Mouse (Mus musculus) testis, adult 2 months (tissue): ENCODE measurements around the gene Bub3. TPM values are rescaled to one million over a fixed set of nuclear protein-coding genes. Genes with fewer than 3 reads are reported as not detected.

ENCODE experiments used
- H3K27ac ChIP-seq: fragments of 200-500 bp; 2 replicates; pipeline ENCODE4 v1.5.1; 2012; ENCODE audit warnings: low read depth, low read length; ENCODE audit not compliant: control insufficient read depth, insufficient read depth
- H3K27me3 ChIP-seq: fragments of 200-500 bp; 2 replicates; pipeline ENCODE4 v1.6.1; 2012; ENCODE audit warnings: mild to moderate bottlenecking, low read length, moderate library complexity; ENCODE audit not compliant: control insufficient read depth, insufficient read depth
- H3K36me3 ChIP-seq: fragments of 200-500 bp; 2 replicates; pipeline ENCODE4 v1.6.1; 2012; ENCODE audit warnings: mild to moderate bottlenecking, low read length; ENCODE audit not compliant: control insufficient read depth, insufficient read depth
- H3K4me1 ChIP-seq: fragments of 200-500 bp; 2 replicates; pipeline ENCODE4 v1.6.1; 2012; ENCODE audit warnings: low read length; ENCODE audit not compliant: control insufficient read depth, insufficient read depth
- H3K4me3 ChIP-seq: fragments of 200-500 bp; 2 replicates; pipeline ENCODE4 v1.5.1; 2012; ENCODE audit warnings: low read depth, mild to moderate bottlenecking, low read length, moderate library complexity, mixed read lengths; ENCODE audit not compliant: control insufficient read depth
- CTCF ChIP-seq: fragments of 200-500 bp; IDR thresholded peaks from 2 replicates; pipeline ENCODE4 v1.5.1; 2012; ENCODE audit warnings: low read depth, mild to moderate bottlenecking, inconsistent platforms, low read length, moderate library complexity; ENCODE audit not compliant: control insufficient read depth, insufficient read depth, insufficient replicate concordance
- POLR2A ChIP-seq: fragments of 200-500 bp; IDR thresholded peaks from 2 replicates; pipeline ENCODE4 v1.6.1; 2012; ENCODE audit warnings: low read depth, mild to moderate bottlenecking, inconsistent platforms, low read length, moderate library complexity; ENCODE audit not compliant: control insufficient read depth
- polyA plus RNA-seq: library from polyadenylated mRNA; depleted of rRNA; stranded (reverse); fragments of >200 nt; gene quantifications from 2 replicates; pipeline ENCODE4 v1.2.3, GENCODE M21; 2012; rRNA removed

Gene Bub3
- polyA plus RNA-seq, 1 experiment: 47.5 TPM

DNA sequence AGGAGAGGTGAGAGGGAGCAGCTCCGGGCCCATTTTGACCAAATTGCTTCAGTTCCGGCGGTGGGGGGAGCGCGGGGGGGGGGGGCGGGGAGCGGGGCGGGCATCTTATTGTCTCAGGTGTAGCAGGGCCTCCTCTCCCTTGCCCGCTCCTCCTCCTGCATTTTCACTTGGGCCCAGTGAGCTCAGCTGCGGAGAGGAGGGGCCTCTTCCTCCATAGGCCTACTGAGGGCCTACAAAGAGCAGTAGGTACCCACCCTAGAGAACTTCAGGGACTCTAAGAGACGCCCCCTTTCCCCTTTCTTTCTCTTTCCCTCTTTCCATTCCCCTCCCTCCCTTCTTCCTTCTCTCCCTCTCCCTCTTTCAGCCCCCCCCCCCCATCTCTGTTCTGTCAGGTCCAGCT, 43.2 kb downstream of the Bub3 start:
- H3K27me3 ChIP-seq: no peaks in the 10 kb centered on the region
- no peaks in the 10 kb centered on the region for H3K36me3 ChIP-seq
- H3K4me1 ChIP-seq: peaks cover 2% of the 10 kb centered on the region; the same call in 1 of the 2 replicates
- TF ChIP-seq POLR2A (no peak), CTCF (no peak)
- H3K27ac ChIP-seq: no peak overlapping the region
- H3K4me3 ChIP-seq: no peak overlapping the region

DNA sequence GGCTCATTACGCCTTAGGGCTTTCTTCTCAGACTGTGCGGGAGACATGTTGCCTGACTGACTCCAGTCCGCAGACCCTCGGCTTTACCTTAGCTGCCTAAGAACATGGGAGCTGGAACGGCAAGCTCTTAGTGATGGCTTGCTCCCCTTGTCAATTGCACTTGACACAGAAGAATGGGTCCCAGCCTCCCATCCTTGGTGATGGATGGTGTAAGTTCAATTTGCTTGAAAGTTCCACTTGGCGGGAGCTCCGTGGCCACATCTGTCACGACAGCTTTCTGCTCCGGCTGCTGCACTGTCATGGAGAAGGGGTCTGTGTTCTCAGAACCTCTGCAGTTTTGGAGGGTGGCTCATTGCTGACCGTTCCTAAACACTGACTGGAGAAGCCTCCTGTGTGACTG, 44.9 kb downstream of the Bub3 start:
- no peak overlapping the region for H3K4me3 ChIP-seq
- TF ChIP-seq CTCF (no peak), POLR2A (no peak)
- H3K27ac ChIP-seq: no peak overlapping the region
- no peaks in the 10 kb centered on the region for H3K27me3 ChIP-seq
- no peaks in the 10 kb centered on the region for H3K36me3 ChIP-seq
- peaks cover 2% of the 10 kb centered on the region; the same call in 1 of the 2 replicates for H3K4me1 ChIP-seq

- no peaks in the 10 kb centered on the region for H3K36me3 ChIP-seq
- TF ChIP-seq POLR2A (no peak), CTCF (no peak)
- H3K27ac ChIP-seq: no peak overlapping the region
- H3K4me3 ChIP-seq: no peak overlapping the region
- no peaks in the 10 kb centered on the region for H3K27me3 ChIP-seq
- peaks cover 2% of the 10 kb centered on the region; the same call in 1 of the 2 replicates for H3K4me1 ChIP-seq
These were observed 45.5 kb downstream of the Bub3 start for GRCm38 (mm10) chr7:131605481-131605880.

- TF ChIP-seq CTCF (no peak), POLR2A (no peak)
- Histone ChIP-seq H3K4me3 (no peak overlapping the region), H3K36me3 (no peaks in the 10 kb centered on the region), H3K27me3 (no peaks in the 10 kb centered on the region), H3K27ac (no peak overlapping the region), H3K4me1 (peaks cover 2% of the 10 kb centered on the region; the same call in 1 of the 2 replicates)
These were observed 48.0 kb downstream of the Bub3 start for GRCm38 (mm10) chr7:131608049-131608448.

GRCm38 (mm10) chr7:131609677-131610076, 49.7 kb downstream of the Bub3 start:
- Histone ChIP-seq H3K27me3 (no peaks in the 10 kb centered on the region), H3K36me3 (no peaks in the 10 kb centered on the region), H3K4me3 (no peak overlapping the region), H3K4me1 (peaks cover 2% of the 10 kb centered on the region; the same call in 1 of the 2 replicates), H3K27ac (no peak overlapping the region)
- TF ChIP-seq CTCF (no peak), POLR2A (no peak)

Other genes starting within 250 kb of the Bub3 start
- gene Cuzd1, start 237.9 kb upstream of the Bub3 start, polyA plus RNA-seq: 2.9 and 97.5 TPM in 2 replicates
- gene Fam24b, start 230.7 kb upstream of the Bub3 start, polyA plus RNA-seq: 409 and 461 TPM in 2 replicates
- 176 and 188 TPM in 2 replicates for gene Fam24a, start 226.4 kb upstream of the Bub3 start, polyA plus RNA-seq
- 11.4 and 12.5 TPM in 2 replicates for gene 2310057M21Rik, start 197.5 kb upstream of the Bub3 start, polyA plus RNA-seq
- 8.5 and 11.0 TPM in 2 replicates for gene Pstk, start 189.1 kb upstream of the Bub3 start, polyA plus RNA-seq
- 8.0 and 8.9 TPM in 2 replicates for gene Ikzf5, start 149.7 kb upstream of the Bub3 start, polyA plus RNA-seq
- gene Acadsb, start 149.6 kb upstream of the Bub3 start, polyA plus RNA-seq: 5.1 and 5.2 TPM in 2 replicates
- gene Hmx3, start 17.4 kb upstream of the Bub3 start, polyA plus RNA-seq: not detected in 2 replicates
- gene Hmx2, start 11.4 kb upstream of the Bub3 start, polyA plus RNA-seq: not detected in 2 replicates